7 mouse cellular contexts compared by ENCODE assay signal in the genomic region with DNA sequence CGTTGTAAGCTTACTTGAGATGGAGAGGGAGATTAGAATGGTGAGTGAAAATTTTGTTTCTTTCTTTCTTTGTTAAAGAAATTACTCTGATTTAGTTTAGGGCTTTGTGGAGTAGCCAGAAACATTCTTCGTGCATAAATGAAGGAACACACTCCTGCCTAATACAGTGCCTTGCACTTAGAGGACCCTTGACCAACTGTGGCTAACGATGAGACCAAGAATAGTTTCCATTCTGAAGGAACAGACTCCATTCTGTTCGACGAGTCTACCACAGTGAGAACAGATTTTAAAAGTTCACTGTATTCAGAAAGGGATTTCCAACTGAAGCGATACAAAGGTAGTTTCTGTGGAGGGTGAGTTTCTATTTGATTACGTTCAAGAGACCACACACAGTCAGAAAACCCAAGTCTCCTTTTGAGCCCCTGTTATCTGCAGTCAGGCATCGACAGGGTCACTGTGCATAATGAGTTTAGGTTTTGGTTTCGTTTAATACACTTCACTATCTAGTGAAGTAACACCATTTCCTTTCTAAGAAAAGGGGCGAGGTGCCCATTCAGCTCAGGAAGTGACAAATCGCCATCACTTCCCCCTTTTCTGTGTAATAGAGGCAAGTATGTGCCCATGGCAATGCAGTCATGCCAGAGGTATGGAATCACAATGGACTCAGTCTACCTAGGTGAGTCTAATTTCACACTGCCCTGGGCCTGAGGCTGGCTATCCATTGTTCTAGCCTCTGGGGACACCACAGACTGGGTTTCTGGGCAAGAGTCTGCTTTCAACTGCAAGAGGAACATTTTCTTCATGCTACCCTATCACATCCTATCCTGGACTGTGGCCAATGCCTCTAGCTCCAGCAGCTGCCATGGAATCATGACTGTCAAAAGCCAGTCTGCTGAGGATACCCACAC. TPM values are rescaled to one million over a fixed set of nuclear protein-coding genes. Genes with fewer than 3 reads are reported as not detected.
DNase-seq lines count a peak whose midpoint lies in the region; ATAC-seq lines count a peak whose summit lies in the region.

No protein-coding gene starts in this region.

- no peak overlapping the region for H3K27ac ChIP-seq in embryonic facial prominence, embryonic 10.5 days (replicated peaks)

- no peaks in the 10 kb centered on the region for H3K27me3 ChIP-seq in embryonic facial prominence, embryonic 10.5 days (replicated peaks; ENCODE audit: low read depth, poor library complexity, severe bottlenecking)

- no peak for ATAC-seq in frontal cortex, adult (ENCODE audit: low TSS enrichment)

- no peaks in the 10 kb centered on the region for H3K36me3 ChIP-seq in embryonic facial prominence, embryonic 10.5 days (replicated peaks)

- no peaks in the 10 kb centered on the region for H3K4me1 ChIP-seq in embryonic facial prominence, embryonic 10.5 days

- DNase-seq in 3T3-L1 (ENCODE audit: low read depth, low spot score), result peak; percentile 23
- DNase-seq in B cell, adult 2 months, result peak; percentile 57 to 59
- peak; percentile 84 to 89 for DNase-seq in cerebellum, postnatal 10 days
- peak; percentile 73 for DNase-seq in kidney, postnatal 10 days
- peak; percentile 60 for DNase-seq in lung, postnatal 10 days
- no peak for DNase-seq in embryonic facial prominence, embryonic 10.5 days (ENCODE audit: low spot score)

- no peak overlapping the region for H3K4me3 ChIP-seq in embryonic facial prominence, embryonic 10.5 days

- WGBS in embryonic facial prominence, embryonic 10.5 days, result 74% methylated on average over 11 of the region's 11 CpGs

- H3K9me3 ChIP-seq in embryonic facial prominence, embryonic 10.5 days, result no peaks in the 10 kb centered on the region

RNA-seq across cellular contexts. Expression of a gene that starts 50.2 kb away (rescaled TPM):
- 147 and 150 TPM in 2 replicates for polyA plus RNA-seq in embryonic facial prominence, embryonic 10.5 days (2016; fragmentation: Nextera tagmentation; extraction: Ambion mirVana)
